Mouse (Mus musculus): ENCODE measurements around the gene Tmod3.

DNA sequence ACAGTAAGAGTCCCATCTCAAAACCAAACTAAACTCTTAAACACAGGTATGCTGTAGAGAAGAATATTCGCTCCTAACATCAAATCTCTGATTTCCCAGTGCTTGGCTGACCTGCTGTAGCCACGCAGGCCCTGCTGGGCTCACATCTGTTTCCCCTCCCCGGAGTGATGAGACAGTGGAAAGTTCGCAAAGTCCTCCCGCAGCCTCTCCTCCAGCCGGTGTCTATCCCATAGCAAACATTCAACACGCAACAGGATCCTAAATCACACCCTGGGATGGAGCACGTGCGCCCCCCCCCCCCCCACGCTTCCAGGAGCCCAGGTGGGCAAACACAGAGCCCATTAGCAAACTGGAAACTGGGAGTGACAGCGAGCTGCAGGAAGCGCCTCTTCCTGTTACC, 42.1 kb upstream of the Tmod3 start:
- TF ChIP-seq CTCF (IDR thresholded peaks at IDR 0.05; ENCODE audit: extremely low read depth, insufficient read depth, low read length) (no peak), POLR2A (IDR thresholded peaks at IDR 0.05; ENCODE audit: extremely low read depth, insufficient read depth, low read length) (no peak)
